Mouse (Mus musculus): Measurements from ENCODE around the gene Ccdc177. TPM values are rescaled to one million over a fixed set of nuclear protein-coding genes. Genes with fewer than 3 reads are reported as not detected.

Ccdc177 gene
- total RNA-seq, 2 experiments from 2014 or later, result 11.6 to 15.3 TPM

DNA sequence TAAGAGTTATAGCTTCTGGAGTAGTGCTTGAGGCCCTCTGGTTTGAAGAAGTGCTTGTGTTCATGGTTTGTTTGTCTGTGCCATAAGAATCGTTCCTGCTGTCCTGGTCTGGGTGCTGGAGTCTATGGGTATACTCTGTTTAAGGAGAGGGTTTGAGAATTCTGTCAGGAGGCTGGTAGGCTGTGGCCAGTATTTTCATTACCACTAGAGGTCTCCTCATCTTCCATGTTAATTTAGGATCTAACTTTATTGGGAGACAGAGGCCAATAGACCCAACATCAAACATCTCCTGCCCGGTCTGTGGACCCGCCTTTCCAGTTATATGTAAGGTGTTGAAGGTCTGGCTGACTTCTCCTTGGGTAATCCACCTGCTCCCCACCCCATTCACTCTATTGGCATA lies 22.4 kb upstream of the Ccdc177 start:
- TF ChIP-seq CTCF (IDR thresholded peaks at IDR 0.05), result peak; percentile 55
- H3K27ac ChIP-seq, result no peak overlapping the region
- DNase-seq (ENCODE audit: extremely low spot score in 1 of 2, low spot score in 2 of 2), result no peak
- intact Hi-C loops (cut with DNase I), result no loop called here
- no peak overlapping the region for H3K4me3 ChIP-seq

DNA sequence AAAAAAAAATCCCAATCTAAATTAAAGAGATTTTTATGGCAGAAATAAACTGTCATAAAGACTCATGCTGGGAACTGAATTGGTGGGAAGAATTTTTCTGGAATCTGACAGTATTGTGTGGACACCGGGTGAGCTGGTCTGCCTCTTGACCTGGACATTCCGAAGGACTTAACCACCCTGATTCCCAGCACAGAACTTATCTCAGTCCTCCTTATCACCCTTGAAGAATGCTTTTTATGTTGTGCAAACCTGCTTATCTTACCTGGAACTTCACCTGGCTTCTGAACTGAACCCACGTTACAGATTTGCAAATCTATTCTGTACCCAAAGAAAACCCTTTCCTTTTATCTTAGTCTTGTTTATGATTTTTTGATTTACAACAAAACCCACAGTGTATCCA lies 21.7 kb upstream of the Ccdc177 start:
- no peak for DNase-seq (ENCODE audit: extremely low spot score in 1 of 2, low spot score in 2 of 2)
- intact Hi-C loops (cut with DNase I), result no loop called here
- no peak for TF ChIP-seq CTCF (IDR thresholded peaks at IDR 0.05)
- no peak overlapping the region for H3K4me3 ChIP-seq
- no peak overlapping the region for H3K27ac ChIP-seq

DNA sequence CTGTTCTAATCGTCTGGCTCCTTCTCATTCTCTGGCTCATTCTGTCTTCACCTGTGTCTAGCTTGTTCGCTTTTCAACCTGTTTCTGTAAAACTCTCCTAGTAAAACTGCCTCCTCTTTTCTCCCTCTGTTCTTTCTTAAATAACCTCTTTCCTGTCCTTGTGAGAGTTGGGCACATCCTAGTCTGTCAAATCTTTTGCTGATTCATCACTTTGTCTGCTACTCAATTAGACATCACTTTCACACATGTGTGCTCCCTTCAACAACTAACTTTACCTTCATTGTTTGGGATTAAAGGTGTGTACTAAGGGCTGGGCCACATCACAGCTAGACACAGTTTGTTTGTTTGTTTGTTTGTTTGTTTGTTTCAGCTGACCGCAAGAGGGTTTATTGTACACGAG lies 19.3 kb upstream of the Ccdc177 start:
- Histone ChIP-seq H3K27ac (no peak overlapping the region), H3K4me3 (no peak overlapping the region)
- intact Hi-C loops (cut with DNase I), result no loop called here
- no peak for DNase-seq (ENCODE audit: extremely low spot score in 1 of 2, low spot score in 2 of 2)
- TF ChIP-seq CTCF (IDR thresholded peaks at IDR 0.05), result no peak

DNA sequence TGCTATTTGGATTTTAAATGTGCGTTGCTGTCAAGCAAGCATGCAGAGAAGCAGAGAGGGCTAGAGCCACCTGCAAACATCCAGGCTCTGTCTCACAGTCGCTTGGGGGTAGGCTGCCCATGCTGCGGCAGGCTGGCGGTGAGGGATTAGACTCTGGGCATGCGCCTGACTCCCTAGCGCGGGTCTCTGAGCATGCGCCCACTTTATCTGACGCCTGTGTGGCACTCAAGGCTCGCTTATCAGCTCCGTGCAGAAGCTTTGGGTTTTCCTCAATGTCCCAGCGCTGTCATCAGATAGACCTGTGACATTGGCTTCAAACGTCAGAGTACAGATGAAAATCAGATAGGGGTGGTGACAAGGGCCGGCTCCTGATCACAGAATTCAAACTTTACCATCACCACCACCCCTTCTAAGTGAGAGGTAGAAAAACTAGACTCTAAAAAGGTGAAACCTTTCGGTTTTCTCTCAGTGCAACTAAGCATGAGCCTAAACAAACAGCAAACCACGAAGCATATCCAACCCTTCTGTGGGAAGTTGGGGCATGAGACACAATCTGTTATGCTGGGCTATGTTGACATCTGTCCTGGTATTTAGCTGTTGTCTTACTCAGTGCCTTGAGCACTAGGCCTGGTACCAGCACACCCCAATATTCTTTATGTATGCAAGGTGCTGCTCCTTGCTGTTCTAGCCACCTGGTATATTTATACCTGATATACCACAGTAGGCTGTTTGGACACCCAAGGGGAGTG lies 17.9 kb upstream of the Ccdc177 start:
- no peak overlapping the region for H3K27ac ChIP-seq
- no peak for TF ChIP-seq CTCF (IDR thresholded peaks at IDR 0.05)
- intact Hi-C loops (cut with DNase I), result no loop called here
- H3K4me3 ChIP-seq, result no peak overlapping the region
- no peak for DNase-seq (ENCODE audit: extremely low spot score in 1 of 2, low spot score in 2 of 2)

DNA sequence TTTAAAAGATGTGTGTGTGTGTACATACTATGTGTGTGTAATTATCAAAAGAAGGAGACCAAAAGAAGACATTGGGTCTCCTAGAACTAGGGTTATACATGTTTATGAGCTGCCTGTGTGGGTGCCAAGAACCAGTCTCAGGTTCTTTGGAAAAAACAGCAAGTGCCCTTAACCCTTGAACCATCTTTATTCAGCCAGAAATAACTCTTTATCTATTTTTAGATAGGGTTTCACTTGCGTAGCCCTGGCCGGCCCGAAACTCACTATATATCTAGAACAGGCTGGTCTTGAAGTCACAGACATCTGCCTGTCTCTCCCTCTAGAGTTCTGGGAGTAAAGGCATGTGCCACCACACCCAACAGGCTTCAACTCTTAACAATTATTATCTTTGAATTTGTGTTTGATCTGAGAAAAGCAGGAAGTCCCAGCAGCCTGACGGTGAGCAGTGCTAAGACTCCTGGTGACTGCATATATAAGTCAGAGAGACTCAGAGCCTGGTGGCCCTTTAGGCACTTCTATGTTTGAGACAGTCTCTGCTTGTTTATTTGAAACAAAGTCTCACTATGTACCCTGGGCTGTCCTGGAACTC lies 15.7 kb upstream of the Ccdc177 start:
- intact Hi-C loops (cut with DNase I), result no loop called here
- Histone ChIP-seq H3K27ac (no peak overlapping the region), H3K4me3 (no peak overlapping the region)
- no peak for DNase-seq (ENCODE audit: extremely low spot score in 1 of 2, low spot score in 2 of 2)
- no peak for TF ChIP-seq CTCF (IDR thresholded peaks at IDR 0.05)

DNA sequence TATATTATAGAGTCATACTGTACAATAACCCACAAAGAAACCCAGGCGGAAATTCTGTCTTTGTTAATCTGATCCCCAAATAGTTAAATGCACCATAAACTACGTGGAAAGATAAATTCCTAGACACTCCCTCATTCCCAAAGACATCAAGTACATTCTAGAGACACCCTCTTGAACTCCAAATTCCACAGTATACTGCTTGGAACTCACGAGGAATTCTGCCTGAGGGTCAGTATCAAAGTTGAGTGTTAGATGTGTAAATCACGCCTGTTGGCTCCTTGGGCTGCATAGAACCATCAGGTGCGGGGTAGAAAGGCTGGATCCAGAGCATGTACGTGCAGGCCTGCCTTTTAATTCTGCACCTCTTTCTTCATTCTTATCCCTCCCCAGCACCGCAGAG lies 14.3 kb upstream of the Ccdc177 start:
- Histone ChIP-seq H3K27ac (no peak overlapping the region), H3K4me3 (no peak overlapping the region)
- intact Hi-C loops (cut with DNase I), result no loop called here
- TF ChIP-seq CTCF (IDR thresholded peaks at IDR 0.05), result no peak
- no peak for DNase-seq (ENCODE audit: extremely low spot score in 1 of 2, low spot score in 2 of 2)

DNA sequence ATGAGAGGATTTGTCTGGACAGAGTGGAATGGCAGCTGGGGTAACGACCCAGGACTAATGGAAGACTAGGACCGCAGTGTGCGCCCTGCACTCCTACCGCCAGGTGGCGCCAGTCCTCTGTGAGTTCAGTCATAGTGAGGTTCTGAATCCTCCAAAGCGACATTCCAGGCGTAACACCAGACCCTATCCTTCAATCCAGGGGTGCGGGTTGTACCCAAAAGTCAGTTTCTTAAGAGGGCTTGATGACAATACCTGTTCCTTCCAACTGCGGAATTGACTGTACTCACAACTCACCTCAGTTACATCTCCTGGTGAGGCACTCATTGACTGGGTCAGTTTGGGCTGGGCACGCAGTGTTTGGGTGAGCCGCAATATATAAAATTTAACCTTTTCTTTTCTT lies 9.2 kb upstream of the Ccdc177 start:
- Histone ChIP-seq H3K27ac (no peak overlapping the region), H3K4me3 (no peak overlapping the region)
- TF ChIP-seq CTCF (IDR thresholded peaks at IDR 0.05), result peak; percentile 97
- intact Hi-C loops (cut with DNase I), result loop anchor here (1.0 to 5.0 kb wide), 2 partner anchors 126 to 173 kb away; no protein-coding TSS in a partner anchor
- DNase-seq (ENCODE audit: extremely low spot score in 1 of 2, low spot score in 2 of 2), result peak; percentile 48 to 74

DNA sequence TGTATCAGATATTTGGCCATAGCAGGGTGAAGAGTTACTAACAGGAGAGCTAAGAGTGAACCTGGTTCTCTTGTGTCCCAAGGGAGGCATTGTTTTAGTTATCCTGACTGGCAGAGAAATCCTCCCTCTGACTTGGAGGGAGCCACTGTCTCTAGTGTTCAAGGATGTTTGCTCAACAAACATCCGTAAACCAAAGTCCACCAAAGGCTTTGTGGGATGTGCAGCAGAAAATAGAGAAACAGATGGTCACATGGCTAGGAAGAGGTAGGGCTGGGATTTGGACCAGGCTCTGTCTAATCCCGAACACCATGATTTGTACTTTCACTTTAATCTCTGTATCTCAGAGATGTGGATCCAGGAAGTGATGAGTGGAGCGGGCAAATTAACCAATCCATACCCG lies 3.6 kb upstream of the Ccdc177 start:
- no peak for TF ChIP-seq CTCF (IDR thresholded peaks at IDR 0.05)
- no peak overlapping the region for H3K27ac ChIP-seq
- intact Hi-C loops (cut with DNase I), result no loop called here
- no peak for DNase-seq (ENCODE audit: extremely low spot score in 1 of 2, low spot score in 2 of 2)
- no peak overlapping the region for H3K4me3 ChIP-seq

DNA sequence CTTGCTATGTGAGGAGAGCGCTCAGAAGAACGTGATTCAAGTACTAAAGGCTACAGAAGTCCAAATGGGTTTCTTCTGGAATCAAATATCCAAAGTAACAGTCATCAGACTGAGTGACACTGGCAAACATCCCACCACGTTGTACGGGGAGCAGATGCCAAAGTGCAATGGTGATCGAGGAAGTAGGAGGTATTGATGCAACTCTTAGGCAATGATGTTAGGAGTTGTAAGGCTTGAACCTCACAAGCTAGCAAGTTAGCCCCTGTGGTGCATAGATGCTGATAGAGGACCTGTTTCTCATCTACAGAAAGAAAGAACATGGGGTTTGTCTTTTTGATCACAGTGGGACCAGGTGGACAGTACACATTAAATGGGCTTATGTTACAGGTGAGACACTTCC lies 2.5 kb upstream of the Ccdc177 start:
- intact Hi-C loops (cut with DNase I), result no loop called here
- no peak for TF ChIP-seq CTCF (IDR thresholded peaks at IDR 0.05)
- H3K27ac ChIP-seq, result no peak overlapping the region
- no peak for DNase-seq (ENCODE audit: extremely low spot score in 1 of 2, low spot score in 2 of 2)
- no peak overlapping the region for H3K4me3 ChIP-seq

DNA sequence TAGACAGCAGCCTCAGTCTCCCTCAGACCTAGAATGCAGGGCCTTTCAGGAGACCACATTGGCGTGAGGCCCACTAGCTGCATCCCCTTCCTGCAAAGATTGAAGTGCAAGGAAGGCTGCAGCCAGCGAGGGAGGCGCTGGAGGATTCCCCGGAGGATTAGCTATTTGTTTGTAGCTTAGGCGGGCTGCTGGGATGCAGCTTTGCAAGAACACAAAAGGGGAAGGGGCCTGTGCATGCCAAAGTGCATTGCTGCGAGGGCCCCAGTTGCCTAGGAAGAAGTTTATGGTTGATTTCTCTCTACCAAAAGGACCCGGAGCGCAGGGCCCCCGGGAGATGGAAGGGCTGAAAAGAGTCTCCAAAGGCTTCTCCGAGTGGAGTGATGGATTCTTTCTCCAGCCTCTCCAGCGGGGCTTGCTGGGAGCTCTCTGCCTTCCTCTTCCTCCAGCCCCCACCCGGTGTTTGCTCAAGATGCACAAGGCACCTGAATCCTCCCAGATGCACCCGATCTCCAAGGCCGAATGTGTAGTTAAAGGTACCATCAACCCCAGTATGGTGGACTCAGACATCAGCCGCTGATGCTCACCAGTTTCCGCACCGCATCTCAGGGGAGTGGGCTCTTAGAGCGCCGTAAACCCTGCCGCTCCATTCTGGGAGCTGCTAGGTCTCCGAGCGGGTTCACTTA lies 633 bp downstream of the Ccdc177 start:
- no peak for TF ChIP-seq CTCF (IDR thresholded peaks at IDR 0.05)
- H3K4me3 ChIP-seq, result peak overlapping the region; percentile 75
- peak; percentile 33 to 53 for DNase-seq (ENCODE audit: extremely low spot score in 1 of 2, low spot score in 2 of 2)
- intact Hi-C loops (cut with DNase I), result loop anchor here (1.0 kb wide), 2 partner anchors 26 to 30 kb away; no protein-coding TSS in a partner anchor
- peak overlapping the region; percentile 94 for H3K27ac ChIP-seq

DNA sequence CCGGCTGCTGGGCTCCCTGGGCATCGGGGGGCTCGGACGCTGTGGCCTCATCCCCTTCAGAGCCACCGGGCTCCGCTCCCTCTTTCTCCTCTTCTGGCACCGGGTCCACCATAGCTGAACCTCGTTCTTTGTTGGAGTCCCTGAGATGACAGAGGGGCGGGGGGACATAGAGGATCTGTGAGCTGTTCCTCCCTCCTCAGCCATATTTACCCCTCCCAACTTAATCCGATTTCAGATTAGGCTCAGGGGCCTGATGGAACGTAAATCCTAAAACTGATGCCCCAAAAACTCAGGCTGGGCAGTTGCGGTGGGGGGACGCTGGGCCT lies 1.1 kb downstream of the Ccdc177 start:
- H3K4me3 ChIP-seq, result peak overlapping the region; percentile 75
- DNase-seq (ENCODE audit: extremely low spot score in 1 of 2, low spot score in 2 of 2), result no peak
- peak overlapping the region; percentile 94 for H3K27ac ChIP-seq
- intact Hi-C loops (cut with DNase I), result no loop called here
- TF ChIP-seq CTCF (IDR thresholded peaks at IDR 0.05), result no peak

DNA sequence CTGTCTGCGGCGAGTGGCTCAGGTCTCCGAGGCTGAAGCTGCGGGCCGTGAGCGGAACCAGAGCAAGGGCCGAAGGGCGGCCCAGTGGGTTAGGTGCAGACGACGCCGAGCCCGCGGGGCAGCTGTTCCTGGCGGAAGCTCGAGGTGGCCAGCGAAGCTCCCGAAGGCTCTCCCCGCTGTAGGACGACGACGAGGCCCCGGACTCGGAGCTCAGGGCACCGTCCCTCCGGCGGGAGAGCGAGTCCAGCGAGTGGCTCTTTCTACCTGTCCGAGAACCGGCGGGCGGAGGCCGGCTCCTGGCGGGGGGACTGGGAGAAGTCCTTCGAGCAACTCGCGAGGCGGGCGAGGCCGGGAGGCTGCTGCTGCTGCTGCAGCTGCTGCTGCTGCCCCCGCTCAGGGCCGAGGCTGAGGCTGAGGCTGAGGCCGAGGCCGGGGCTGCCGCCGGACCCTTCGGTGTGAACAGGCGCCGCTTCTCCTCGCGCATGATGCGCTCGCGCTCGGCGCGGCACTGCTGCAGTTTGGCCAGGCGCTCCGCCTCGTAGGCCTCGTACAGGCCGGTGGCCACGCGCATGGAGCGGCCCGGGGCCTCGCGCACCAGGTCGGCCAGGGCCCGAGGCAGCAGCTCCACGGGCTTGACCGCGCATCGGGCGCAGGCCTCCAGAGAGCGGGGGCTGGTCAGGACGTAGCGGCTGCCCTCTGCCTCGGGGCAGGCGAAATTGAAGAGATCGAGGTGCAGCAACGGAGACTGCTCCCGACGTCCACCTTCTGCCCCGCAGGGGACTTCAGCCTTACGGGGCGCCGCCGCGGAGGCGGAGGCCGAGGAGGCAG lies 1.7 kb downstream of the Ccdc177 start:
- Histone ChIP-seq H3K27ac (peak overlapping the region; percentile 94), H3K4me3 (peak overlapping the region; percentile 75)
- DNase-seq (ENCODE audit: extremely low spot score in 1 of 2, low spot score in 2 of 2), result no peak
- no peak for TF ChIP-seq CTCF (IDR thresholded peaks at IDR 0.05)
- intact Hi-C loops (cut with DNase I), result no loop called here
